Mouse (Mus musculus) embryonic fibroblast, embryonic 13.5 days (primary cell): Measurements from ENCODE around the gene Serpina9. TPM values are rescaled to one million over a fixed set of nuclear protein-coding genes. Genes with fewer than 3 reads are reported as not detected.

Experiments
- H3K27ac ChIP-seq: 2 replicates; pipeline ENCODE4 v1.5.1; 2012; ENCODE audit warnings: low read length, control low read depth, inconsistent platforms; ENCODE audit not compliant: insufficient read depth
- H3K4me1 ChIP-seq: 2 replicates; pipeline ENCODE4 v1.6.1; 2011; ENCODE audit warnings: low read length; ENCODE audit not compliant: control insufficient read depth, insufficient read depth
- H3K4me3 ChIP-seq: 2 replicates; pipeline ENCODE4 v1.5.1; 2011; ENCODE audit warnings: mild to moderate bottlenecking, control low read depth, low read length; ENCODE audit not compliant: insufficient read depth
- CTCF ChIP-seq: IDR thresholded peaks from 2 replicates; pipeline ENCODE4 v1.5.1; 2011; ENCODE audit warnings: mild to moderate bottlenecking, control low read depth, low read length, moderate library complexity, borderline replicate concordance; ENCODE audit not compliant: insufficient read depth
- POLR2A ChIP-seq: IDR thresholded peaks from 2 replicates; pipeline ENCODE4 v1.6.1; 2011; ENCODE audit warnings: low read depth, mild to moderate bottlenecking, control low read depth, low read length, moderate library complexity
- polyA plus RNA-seq: library from polyadenylated mRNA; stranded (reverse); fragments of >200 nt; gene quantifications from 2 replicates; pipeline ENCODE4 v1.2.4, GENCODE M21; 2011; ENCODE audit warnings: low read depth; ENCODE audit not compliant: missing spikeins, insufficient read length

The Serpina9 gene
- polyA plus RNA-seq = not detected in 2 replicates

GRCm38 (mm10) chr12:104013620-104014019, at the start of gene Serpina9:
TSS of gene Serpina9 (minus strand) at chr12:104013755.
- TF ChIP-seq CTCF (no peak), POLR2A (no peak)

GRCm38 (mm10) chr12:104061862-104062261, 48.3 kb upstream of the Serpina9 start:
- H3K27ac ChIP-seq = no peak overlapping the region
- H3K4me3 ChIP-seq = no peak overlapping the region
- TF ChIP-seq POLR2A (no peak), CTCF (no peak)

More at GRCm38 (mm10) chr12:104013620-104014019, at the start of gene Serpina9:
- H3K4me3 ChIP-seq = no peak within 1 kb of the TSS
- H3K27ac ChIP-seq = no peak within 1 kb of the TSS
- no peaks in the 10 kb centered on the region for H3K4me1 ChIP-seq

GRCm38 (mm10) chr12:104060126-104060525, 46.6 kb upstream of the Serpina9 start:
- Histone ChIP-seq H3K4me1 (peaks cover 4% of the 10 kb centered on the region), H3K27ac (no peak overlapping the region), H3K4me3 (no peak overlapping the region)
- TF ChIP-seq CTCF (no peak), POLR2A (no peak)

More at GRCm38 (mm10) chr12:104061862-104062261, 48.3 kb upstream of the Serpina9 start:
- peaks cover 7% of the 10 kb centered on the region for H3K4me1 ChIP-seq

- no peak overlapping the region for H3K27ac ChIP-seq
- TF ChIP-seq POLR2A = no peak
- no peak for TF ChIP-seq CTCF
- H3K4me1 ChIP-seq = no peaks in the 10 kb centered on the region
- H3K4me3 ChIP-seq = no peak overlapping the region
These were observed 44.0 kb upstream of the Serpina9 start for GRCm38 (mm10) chr12:104057531-104057930.

GRCm38 (mm10) chr12:104057050-104057449, 43.5 kb upstream of the Serpina9 start:
- TF ChIP-seq POLR2A (no peak), CTCF (no peak)
- Histone ChIP-seq H3K27ac (no peak overlapping the region), H3K4me3 (no peak overlapping the region), H3K4me1 (no peaks in the 10 kb centered on the region)

GRCm38 (mm10) chr12:104055755-104056154, 42.2 kb upstream of the Serpina9 start:
- Histone ChIP-seq H3K4me1 (no peaks in the 10 kb centered on the region), H3K27ac (no peak overlapping the region), H3K4me3 (no peak overlapping the region)
- TF ChIP-seq CTCF = no peak
- no peak for TF ChIP-seq POLR2A

- Histone ChIP-seq H3K4me1 (no peaks in the 10 kb centered on the region), H3K4me3 (no peak overlapping the region), H3K27ac (no peak overlapping the region)
- no peak for TF ChIP-seq CTCF
- TF ChIP-seq POLR2A = no peak
These were observed 40.4 kb upstream of the Serpina9 start for GRCm38 (mm10) chr12:104053995-104054394.

GRCm38 (mm10) chr12:104045713-104046112, 32.2 kb upstream of the Serpina9 start:
- Histone ChIP-seq H3K4me1 (no peaks in the 10 kb centered on the region), H3K4me3 (no peak overlapping the region), H3K27ac (no peak overlapping the region)
- TF ChIP-seq POLR2A (no peak), CTCF (no peak)

GRCm38 (mm10) chr12:104044343-104044742, 30.8 kb upstream of the Serpina9 start, which contains the start of gene Serpina12:
TSS of gene Serpina12 (minus strand) at chr12:104044443.
- Histone ChIP-seq H3K4me1 (no peaks in the 10 kb centered on the region), H3K27ac (no peak within 1 kb of the TSS), H3K4me3 (no peak within 1 kb of the TSS)
- TF ChIP-seq CTCF (no peak), POLR2A (no peak)

GRCm38 (mm10) chr12:104042753-104043152, 29.2 kb upstream of the Serpina9 start:
- H3K4me1 ChIP-seq = no peaks in the 10 kb centered on the region
- no peak for TF ChIP-seq POLR2A
- TF ChIP-seq CTCF = no peak
- H3K4me3 ChIP-seq = no peak overlapping the region
- no peak overlapping the region for H3K27ac ChIP-seq

- Histone ChIP-seq H3K4me3 (no peak overlapping the region), H3K4me1 (no peaks in the 10 kb centered on the region), H3K27ac (no peak overlapping the region)
- TF ChIP-seq POLR2A (no peak), CTCF (no peak)
These were observed 27.8 kb upstream of the Serpina9 start for GRCm38 (mm10) chr12:104041401-104041800.
